10 mouse cellular contexts compared by ENCODE assay signal in the genomic region with DNA sequence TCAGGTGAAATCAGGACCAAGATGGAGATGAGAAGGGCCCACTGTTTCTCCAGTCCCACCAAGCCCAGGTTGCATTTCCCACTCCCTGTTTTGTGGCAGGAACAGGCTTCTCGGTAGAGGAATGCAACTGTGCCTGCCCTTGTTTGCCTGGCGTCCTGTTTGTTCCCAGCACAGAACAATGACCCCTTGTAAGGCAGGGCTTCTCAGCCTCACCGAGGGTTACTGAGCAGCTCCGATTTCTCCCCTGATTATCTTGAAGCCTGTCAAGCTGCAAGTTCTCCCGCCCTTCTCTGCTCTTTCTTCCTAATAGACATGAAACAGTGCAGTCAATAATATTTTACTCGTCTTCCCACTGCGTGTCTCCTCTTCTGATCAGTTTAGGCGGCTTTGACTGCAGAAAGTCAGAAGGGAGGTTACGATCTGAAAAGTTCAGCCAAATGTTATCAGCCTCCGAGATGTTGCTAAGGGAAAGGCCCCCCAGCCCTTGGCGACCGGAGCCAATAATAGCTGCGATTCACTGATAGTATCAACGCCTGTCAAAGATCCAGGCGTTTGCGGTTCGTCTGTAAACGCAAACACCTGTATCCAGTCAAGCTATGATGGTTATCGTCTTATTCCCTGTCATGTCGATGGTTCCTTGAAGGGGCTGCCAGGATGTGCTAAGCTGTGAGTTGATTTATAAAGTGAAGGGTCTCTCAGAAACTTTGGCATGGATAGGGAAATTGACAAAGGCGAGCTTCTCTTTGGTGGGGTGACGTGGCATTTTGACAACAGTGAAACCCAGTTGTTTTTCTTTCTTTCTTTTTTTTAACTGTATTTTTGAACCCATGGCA.
A peak's percentile ranks its signal among the peaks of the same experiment; 100 is the strongest.
DNase-seq lines count a peak whose midpoint lies in the region; ATAC-seq and TF ChIP-seq lines count a peak whose summit lies in the region.
"Had no signal": no experiment of that assay in that cellular context is flagged by ENCODE, and none has a peak within 500 bp of the region (broad histone marks: within the 10 kb centered on the region; RNA-seq: fewer than 3 reads in every experiment).

No protein-coding gene starts in this region.

- H3K27me3 ChIP-seq in heart, adult 2 months (ENCODE audit: control insufficient read depth, insufficient read depth, low read length) = peaks cover 1% of the 10 kb centered on the region; the same call in 1 of the 2 replicates
- no peaks in the 10 kb centered on the region for H3K27me3 ChIP-seq in kidney, embryonic 14.5 days (ENCODE audit: control insufficient read depth, insufficient read depth, low read length)
- no peaks in the 10 kb centered on the region for H3K27me3 ChIP-seq in limb, embryonic 11.5 days (ENCODE audit: control insufficient read depth, insufficient read depth, low read length)
- H3K27me3 ChIP-seq: megakaryocyte, embryonic 14.5 days had no signal

- no peaks in the 10 kb centered on the region for H3K36me3 ChIP-seq in heart, adult 2 months (ENCODE audit: control insufficient read depth, insufficient read depth, low read length)
- no peaks in the 10 kb centered on the region for H3K36me3 ChIP-seq in kidney, embryonic 14.5 days (ENCODE audit: control insufficient read depth, insufficient read depth, low read length)
- no peaks in the 10 kb centered on the region for H3K36me3 ChIP-seq in limb, embryonic 11.5 days (ENCODE audit: control insufficient read depth, insufficient read depth, low read length)

- H3K4me2 ChIP-seq in kidney, embryonic 14.5 days (replicated peaks; ENCODE audit: low read depth, low read length) = no peak overlapping the region; the same call in 1 of the 2 replicates
- H3K4me2 ChIP-seq in limb, embryonic 11.5 days (ENCODE audit: low read depth, severe bottlenecking) = no peak overlapping the region

- intact Hi-C loops in heart, adult 2 months (cut with DNase I) = no loop called here

- TF ChIP-seq POLR2A in heart, adult 2 months (IDR thresholded peaks at IDR 0.05; ENCODE audit: insufficient read depth, low read depth, low read length) = no peak

- DNase-seq in heart, adult 11 months = peak; percentile 75
- no peak for DNase-seq in heart, adult 2 months
- DNase-seq in kidney, adult 9 months = no peak
- peak; percentile 55 for DNase-seq in embryo, embryonic 10.5 days (ENCODE audit: low spot score)
- peak; percentile 50 for DNase-seq in limb, embryonic 11.5 days (ENCODE audit: low spot score)
- no peak for DNase-seq in cerebellum, postnatal 36 days
- DNase-seq in spleen, adult 12 weeks (ENCODE audit: low spot score) = no peak
- DNase-seq: cerebellum, adult 9-11 months had no signal

- no peak overlapping the region for H3K4me3 ChIP-seq in heart, adult 2 months
- H3K4me3 ChIP-seq in kidney, embryonic 14.5 days (ENCODE audit: low read length) = no peak overlapping the region
- no peak overlapping the region for H3K4me3 ChIP-seq in limb, embryonic 11.5 days (ENCODE audit: low read depth, low read length)
- H3K4me3 ChIP-seq: megakaryocyte, embryonic 14.5 days had no signal

- no peak for TF ChIP-seq CTCF in heart, adult 2 months (IDR thresholded peaks at IDR 0.05)

- no peak; the same call in 1 of the 2 replicates for ATAC-seq in kidney, embryonic 14.5 days (ENCODE audit: low FRiP score, low TSS enrichment)
- no peak for ATAC-seq in limb, embryonic 11.5 days (ENCODE audit: insufficient number of reproducible peaks, low FRiP score, low TSS enrichment, low read depth)

- no peaks in the 10 kb centered on the region for H3K9me3 ChIP-seq in kidney, embryonic 14.5 days (ENCODE audit: control insufficient read depth, low read length)
- no peaks in the 10 kb centered on the region for H3K9me3 ChIP-seq in limb, embryonic 11.5 days (ENCODE audit: control insufficient read depth, low read length)

- H3K4me1 ChIP-seq in heart, adult 2 months (ENCODE audit: control insufficient read depth, insufficient read depth, low read length) = no peaks in the 10 kb centered on the region
- H3K4me1 ChIP-seq in kidney, embryonic 14.5 days (ENCODE audit: control insufficient read depth, insufficient read depth, low read length) = peaks cover 7% of the 10 kb centered on the region; the same call in 1 of the 2 replicates
- H3K4me1 ChIP-seq in limb, embryonic 11.5 days (ENCODE audit: control insufficient read depth, insufficient read depth, low read length) = 0 out of 2 replicates have a peak, but pooled peaks cover 5% of the 10 kb centered on the region
- H3K4me1 ChIP-seq: megakaryocyte, embryonic 14.5 days had no signal

- 15% methylated on average over 22 of the region's 22 CpGs for WGBS in heart, adult 2 months
- 40% methylated on average over 22 of the region's 22 CpGs for WGBS in kidney, embryonic 14.5 days
- WGBS in limb, embryonic 11.5 days = 41% methylated on average over 22 of the region's 22 CpGs

- no peak overlapping the region for H3K9ac ChIP-seq in heart, adult 2 months (ENCODE audit: low read depth, low read length)
- no peak overlapping the region for H3K9ac ChIP-seq in kidney, embryonic 14.5 days (ENCODE audit: low read depth, low read length)
- no peak overlapping the region for H3K9ac ChIP-seq in limb, embryonic 11.5 days (ENCODE audit: low read length)

- no peaks in the 10 kb centered on the region for H3K79me2 ChIP-seq in heart, adult 2 months (replicated peaks; ENCODE audit: control insufficient read depth, insufficient read depth, low read length)

- no peak for TF ChIP-seq EP300 in heart, adult 2 months (IDR thresholded peaks at IDR 0.05; ENCODE audit: insufficient read depth, low read depth, low read length)

- no peak overlapping the region for H3K27ac ChIP-seq in heart, adult 2 months
- H3K27ac ChIP-seq in kidney, embryonic 14.5 days (ENCODE audit: low read depth, low read length) = peak overlapping the region; percentile 13; the same call in 1 of the 2 replicates
- no peak overlapping the region for H3K27ac ChIP-seq in limb, embryonic 11.5 days (replicated peaks; ENCODE audit: low read depth, low read length)

Comparison
In these comparisons a context has a peak if more than half of its experiments do, and no peak if none do; other contexts are left out.
1. DNase-seq: peak in heart, adult 11 months (single experiment), embryo, embryonic 10.5 days (single experiment) and limb, embryonic 11.5 days (single experiment); none in heart, adult 2 months (0 of 2), kidney, adult 9 months (single experiment), cerebellum, postnatal 36 days (0 of 2) and spleen, adult 12 weeks (single experiment).